Mouse (Mus musculus): Measurements from ENCODE around the gene C1qc. TPM values are rescaled to one million over a fixed set of nuclear protein-coding genes. Genes with fewer than 3 reads are reported as not detected.

C1qc gene
- polyA plus RNA-seq, 1 experiment from 2014 or later: 20.8 TPM

GRCm38 (mm10) chr4:136892371-136892770 is 494 bp downstream of the C1qc start:
- Histone ChIP-seq H3K9me3 (replicated peaks; ENCODE audit: control insufficient read depth, low read length, poor library complexity, severe bottlenecking) (no peaks in the 10 kb centered on the region), H3K36me3 (ENCODE audit: control insufficient read depth, insufficient read depth, low read length) (no peaks in the 10 kb centered on the region), H3K4me2 (ENCODE audit: low read length) (no peak overlapping the region), H3K9ac (ENCODE audit: low read depth, low read length) (no peak overlapping the region), H3K4me3 (ENCODE audit: low read depth, low read length) (no peak overlapping the region), H3K27ac (ENCODE audit: low read length) (no peak overlapping the region), H3K4me1 (ENCODE audit: control insufficient read depth, insufficient read depth, low read length) (peaks cover 6% of the 10 kb centered on the region; the same call in 1 of the 2 replicates), H3K27me3 (ENCODE audit: control insufficient read depth, insufficient read depth, low read depth, low read length) (peaks cover 28% of the 10 kb centered on the region)
- no peak for ATAC-seq
- 70% methylated on average over 7 of the region's 7 CpGs for WGBS

GRCm38 (mm10) chr4:136891115-136891514 is 1.8 kb downstream of the C1qc start:
- 81% methylated on average over 4 of the region's 4 CpGs for WGBS
- Histone ChIP-seq H3K36me3 (ENCODE audit: control insufficient read depth, insufficient read depth, low read length) (no peaks in the 10 kb centered on the region), H3K4me1 (ENCODE audit: control insufficient read depth, insufficient read depth, low read length) (peaks cover 10% of the 10 kb centered on the region), H3K9ac (ENCODE audit: low read depth, low read length) (no peak overlapping the region), H3K9me3 (replicated peaks; ENCODE audit: control insufficient read depth, low read length, poor library complexity, severe bottlenecking) (no peaks in the 10 kb centered on the region), H3K4me2 (ENCODE audit: low read length) (no peak overlapping the region), H3K27ac (ENCODE audit: low read length) (no peak overlapping the region), H3K4me3 (ENCODE audit: low read depth, low read length) (no peak overlapping the region), H3K27me3 (ENCODE audit: control insufficient read depth, insufficient read depth, low read depth, low read length) (peaks cover 17% of the 10 kb centered on the region)
- no peak for ATAC-seq

GRCm38 (mm10) chr4:136889981-136890380 is 2.9 kb downstream of the C1qc start:
- WGBS: 90% methylated on average over 15 of the region's 15 CpGs
- H3K27me3 ChIP-seq (ENCODE audit: control insufficient read depth, insufficient read depth, low read depth, low read length): peaks cover 13% of the 10 kb centered on the region
- no peaks in the 10 kb centered on the region for H3K36me3 ChIP-seq (ENCODE audit: control insufficient read depth, insufficient read depth, low read length)
- peaks cover 7% of the 10 kb centered on the region for H3K4me1 ChIP-seq (ENCODE audit: control insufficient read depth, insufficient read depth, low read length)
- no peaks in the 10 kb centered on the region for H3K9me3 ChIP-seq (replicated peaks; ENCODE audit: control insufficient read depth, low read length, poor library complexity, severe bottlenecking)
- no peak overlapping the region for H3K4me2 ChIP-seq (ENCODE audit: low read length)
- H3K27ac ChIP-seq (ENCODE audit: low read length): no peak overlapping the region
- no peak overlapping the region for H3K9ac ChIP-seq (ENCODE audit: low read depth, low read length)
- no peak for ATAC-seq
- no peak overlapping the region for H3K4me3 ChIP-seq (ENCODE audit: low read depth, low read length)

- 79% methylated on average over 5 of the region's 5 CpGs for WGBS
- Histone ChIP-seq H3K4me2 (ENCODE audit: low read length) (no peak overlapping the region), H3K36me3 (ENCODE audit: control insufficient read depth, insufficient read depth, low read length) (no peaks in the 10 kb centered on the region), H3K27ac (ENCODE audit: low read length) (no peak overlapping the region), H3K9ac (ENCODE audit: low read depth, low read length) (no peak overlapping the region), H3K27me3 (ENCODE audit: control insufficient read depth, insufficient read depth, low read depth, low read length) (peaks cover 6% of the 10 kb centered on the region; the same call in 1 of the 2 replicates), H3K9me3 (replicated peaks; ENCODE audit: control insufficient read depth, low read length, poor library complexity, severe bottlenecking) (no peaks in the 10 kb centered on the region), H3K4me3 (ENCODE audit: low read depth, low read length) (no peak overlapping the region), H3K4me1 (ENCODE audit: control insufficient read depth, insufficient read depth, low read length) (peaks cover 5% of the 10 kb centered on the region)
- ATAC-seq: no peak
Observed at GRCm38 (mm10) chr4:136887714-136888113, 5.2 kb downstream of the C1qc start.

- H3K36me3 ChIP-seq (ENCODE audit: control insufficient read depth, insufficient read depth, low read length): no peaks in the 10 kb centered on the region
- no peak for ATAC-seq
- H3K9me3 ChIP-seq (replicated peaks; ENCODE audit: control insufficient read depth, low read length, poor library complexity, severe bottlenecking): no peaks in the 10 kb centered on the region
- no peak within 1 kb of the TSS for H3K4me2 ChIP-seq (ENCODE audit: low read length)
- H3K4me3 ChIP-seq (ENCODE audit: low read depth, low read length): no peak within 1 kb of the TSS
- 69% methylated on average over 7 of the region's 7 CpGs for WGBS
- no peak within 1 kb of the TSS for H3K9ac ChIP-seq (ENCODE audit: low read depth, low read length)
- no peak within 1 kb of the TSS for H3K27ac ChIP-seq (ENCODE audit: low read length)
- H3K27me3 ChIP-seq (ENCODE audit: control insufficient read depth, insufficient read depth, low read depth, low read length): no peaks in the 10 kb centered on the region; the same call in 1 of the 2 replicates
- peaks cover 5% of the 10 kb centered on the region for H3K4me1 ChIP-seq (ENCODE audit: control insufficient read depth, insufficient read depth, low read length)
Observed at GRCm38 (mm10) chr4:136886101-136886500, 6.8 kb downstream of the C1qc start, which contains the start of gene C1qb. TSS of gene C1qb (minus strand) at chr4:136886187.

- WGBS: 26% methylated on average over 5 of the region's 5 CpGs
- H3K27ac ChIP-seq (ENCODE audit: low read length): no peak overlapping the region
- no peaks in the 10 kb centered on the region for H3K9me3 ChIP-seq (replicated peaks; ENCODE audit: control insufficient read depth, low read length, poor library complexity, severe bottlenecking)
- H3K4me2 ChIP-seq (ENCODE audit: low read length): no peak overlapping the region
- no peaks in the 10 kb centered on the region for H3K4me1 ChIP-seq (ENCODE audit: control insufficient read depth, insufficient read depth, low read length)
- no peak overlapping the region for H3K9ac ChIP-seq (ENCODE audit: low read depth, low read length)
- H3K27me3 ChIP-seq (ENCODE audit: control insufficient read depth, insufficient read depth, low read depth, low read length): no peaks in the 10 kb centered on the region
- H3K36me3 ChIP-seq (ENCODE audit: control insufficient read depth, insufficient read depth, low read length): no peaks in the 10 kb centered on the region
- no peak overlapping the region for H3K4me3 ChIP-seq (ENCODE audit: low read depth, low read length)
- no peak for ATAC-seq
Observed at GRCm38 (mm10) chr4:136878601-136879000, 14.3 kb downstream of the C1qc start.

GRCm38 (mm10) chr4:136878171-136878570 is 14.7 kb downstream of the C1qc start:
- Histone ChIP-seq H3K4me1 (ENCODE audit: control insufficient read depth, insufficient read depth, low read length) (no peaks in the 10 kb centered on the region), H3K4me2 (ENCODE audit: low read length) (no peak overlapping the region), H3K36me3 (ENCODE audit: control insufficient read depth, insufficient read depth, low read length) (no peaks in the 10 kb centered on the region), H3K27ac (ENCODE audit: low read length) (no peak overlapping the region), H3K9ac (ENCODE audit: low read depth, low read length) (no peak overlapping the region), H3K4me3 (ENCODE audit: low read depth, low read length) (no peak overlapping the region), H3K27me3 (ENCODE audit: control insufficient read depth, insufficient read depth, low read depth, low read length) (no peaks in the 10 kb centered on the region), H3K9me3 (replicated peaks; ENCODE audit: control insufficient read depth, low read length, poor library complexity, severe bottlenecking) (no peaks in the 10 kb centered on the region)
- no peak for ATAC-seq
- WGBS: 56% methylated on average over 8 of the region's 8 CpGs

GRCm38 (mm10) chr4:136876971-136877370 is 15.9 kb downstream of the C1qc start:
- 15% methylated on average over 7 of the region's 7 CpGs for WGBS
- Histone ChIP-seq H3K27me3 (ENCODE audit: control insufficient read depth, insufficient read depth, low read depth, low read length) (no peaks in the 10 kb centered on the region), H3K4me2 (ENCODE audit: low read length) (no peak overlapping the region), H3K4me3 (ENCODE audit: low read depth, low read length) (no peak overlapping the region), H3K9me3 (replicated peaks; ENCODE audit: control insufficient read depth, low read length, poor library complexity, severe bottlenecking) (no peaks in the 10 kb centered on the region), H3K4me1 (ENCODE audit: control insufficient read depth, insufficient read depth, low read length) (no peaks in the 10 kb centered on the region), H3K36me3 (ENCODE audit: control insufficient read depth, insufficient read depth, low read length) (no peaks in the 10 kb centered on the region), H3K9ac (ENCODE audit: low read depth, low read length) (no peak overlapping the region), H3K27ac (ENCODE audit: low read length) (no peak overlapping the region)
- peak; percentile 70 for ATAC-seq

- H3K4me2 ChIP-seq (ENCODE audit: low read length): no peak overlapping the region
- H3K27me3 ChIP-seq (ENCODE audit: control insufficient read depth, insufficient read depth, low read depth, low read length): no peaks in the 10 kb centered on the region
- H3K27ac ChIP-seq (ENCODE audit: low read length): no peak overlapping the region
- no peak overlapping the region for H3K9ac ChIP-seq (ENCODE audit: low read depth, low read length)
- H3K4me3 ChIP-seq (ENCODE audit: low read depth, low read length): no peak overlapping the region
- ATAC-seq: no peak
- 94% methylated on average over 14 of the region's 14 CpGs for whole genome bisulfite sequencing
- H3K4me1 ChIP-seq (ENCODE audit: control insufficient read depth, insufficient read depth, low read length): no peaks in the 10 kb centered on the region
- H3K9me3 ChIP-seq (replicated peaks; ENCODE audit: control insufficient read depth, low read length, poor library complexity, severe bottlenecking): no peaks in the 10 kb centered on the region
- no peaks in the 10 kb centered on the region for H3K36me3 ChIP-seq (ENCODE audit: control insufficient read depth, insufficient read depth, low read length)
Observed at GRCm38 (mm10) chr4:136875012-136875411, 17.9 kb downstream of the C1qc start.
